Mouse (Mus musculus): ENCODE results near the gene Prss27. TPM values are rescaled to one million over a fixed set of nuclear protein-coding genes. Genes with fewer than 3 reads are reported as not detected.

The Prss27 gene
- polyA plus RNA-seq (2012; ENCODE audit: insufficient read depth, low replicate concordance), result not detected in 2 replicates

DNA sequence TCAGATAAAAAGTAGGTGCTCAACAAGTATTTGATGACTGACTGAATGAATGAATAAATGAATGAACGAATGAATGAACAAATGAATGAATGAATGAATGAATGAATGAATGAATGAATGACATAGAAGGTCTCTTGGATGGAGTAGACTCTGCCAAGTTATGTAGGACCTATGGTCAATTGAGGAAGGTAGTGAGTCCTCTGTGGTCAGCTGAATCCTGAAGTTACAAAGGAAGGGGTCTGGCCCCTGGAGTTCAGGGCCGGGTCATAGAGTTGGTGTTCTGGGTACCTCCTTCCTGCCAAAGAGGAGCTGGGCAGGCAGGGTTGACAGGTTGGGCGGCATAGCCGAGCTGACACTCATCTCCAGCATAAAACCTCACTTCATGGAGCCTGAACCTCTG is at the start of gene Prss27:
Gene Prss27, plus strand, starts transcription at position 301 of the 400 bp plus-strand sequence.
- no peaks in the 10 kb centered on the region for H3K36me3 ChIP-seq (replicated peaks; ENCODE audit: low read length)
- peaks cover 11% of the 10 kb centered on the region for H3K9me3 ChIP-seq
- no peak for TF ChIP-seq GATA1 (IDR thresholded peaks at IDR 0.05; ENCODE audit: borderline replicate concordance, low read length)
- TF ChIP-seq FLI1 (IDR thresholded peaks at IDR 0.05; ENCODE audit: low read length), result no peak
- peaks cover 4% of the 10 kb centered on the region; the same call in 1 of the 2 replicates for H3K4me1 ChIP-seq
- peaks cover 27% of the 10 kb centered on the region for H3K27me3 ChIP-seq (replicated peaks)
- no peak within 1 kb of the TSS for H3K4me3 ChIP-seq (replicated peaks)

DNA sequence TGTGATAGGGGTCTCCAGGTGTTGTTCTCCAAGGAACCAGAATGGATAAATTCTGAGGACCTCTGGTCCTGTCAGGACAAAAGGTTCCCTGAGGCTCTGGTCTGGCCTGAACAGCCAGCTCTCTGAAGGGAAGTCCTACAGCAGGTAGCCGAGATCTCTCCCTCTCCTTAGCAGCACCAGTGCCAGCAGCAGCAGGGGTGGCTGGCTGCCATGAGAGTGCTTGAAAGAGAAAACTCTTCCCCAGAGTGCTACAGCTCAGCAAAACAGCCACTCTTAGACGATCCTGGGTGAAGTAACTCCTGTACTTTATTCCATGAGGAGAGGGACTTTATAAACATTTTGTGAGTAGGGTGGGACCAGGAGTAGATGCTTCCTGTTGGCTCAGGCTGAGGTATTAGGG is 48.1 kb upstream of the Prss27 start:
- TF ChIP-seq GATA1 (IDR thresholded peaks at IDR 0.05; ENCODE audit: borderline replicate concordance, low read length), result no peak
- no peak for TF ChIP-seq FLI1 (IDR thresholded peaks at IDR 0.05; ENCODE audit: low read length)
- Histone ChIP-seq H3K4me1 (peaks cover 15% of the 10 kb centered on the region), H3K36me3 (replicated peaks; ENCODE audit: low read length) (no peaks in the 10 kb centered on the region), H3K4me3 (replicated peaks) (no peak overlapping the region), H3K27me3 (replicated peaks) (peaks cover 60% of the 10 kb centered on the region), H3K9me3 (no peaks in the 10 kb centered on the region)

DNA sequence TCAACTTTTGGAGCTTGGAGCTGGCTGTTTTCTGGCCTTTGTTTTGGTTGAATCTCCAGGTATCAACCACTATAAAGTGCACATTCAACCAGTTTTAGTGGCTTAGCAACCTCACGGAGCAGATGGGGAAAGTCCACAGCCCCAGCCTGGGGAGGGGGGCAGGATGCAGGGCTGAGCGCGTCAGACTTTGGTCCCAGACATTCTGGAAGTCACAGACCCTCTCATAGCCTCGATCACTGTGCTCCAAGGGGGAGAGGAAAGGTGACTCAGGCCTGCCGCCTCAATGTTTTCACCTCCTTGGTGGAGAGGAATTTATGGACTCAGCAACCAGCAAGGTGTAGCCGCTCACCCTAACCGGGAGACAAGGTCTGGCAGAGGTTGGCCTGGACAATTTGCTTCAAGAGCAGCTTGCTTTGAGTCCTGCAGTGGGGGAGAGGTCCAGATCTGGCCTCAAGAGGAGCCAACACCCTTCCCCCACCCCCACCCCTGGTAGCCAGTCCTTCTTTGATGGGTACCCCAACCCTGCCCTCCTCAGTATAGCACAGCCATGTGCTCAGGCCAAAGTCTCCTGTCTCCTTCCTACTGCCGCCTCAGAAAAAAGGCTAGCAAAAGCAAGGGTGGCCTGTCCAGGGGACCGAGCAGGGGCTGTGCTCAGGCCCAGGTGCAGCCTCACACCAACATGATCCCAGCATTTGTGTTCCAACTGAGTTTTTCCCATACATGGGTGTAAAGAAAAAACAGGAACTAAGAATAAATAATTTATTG is 45.0 kb upstream of the Prss27 start:
- Histone ChIP-seq H3K9me3 (no peaks in the 10 kb centered on the region), H3K4me1 (peaks cover 21% of the 10 kb centered on the region), H3K4me3 (replicated peaks) (peak overlapping the region; percentile 80), H3K27me3 (replicated peaks) (peaks cover 64% of the 10 kb centered on the region), H3K36me3 (replicated peaks; ENCODE audit: low read length) (no peaks in the 10 kb centered on the region)
- TF ChIP-seq FLI1 (IDR thresholded peaks at IDR 0.05; ENCODE audit: low read length), result no peak

DNA sequence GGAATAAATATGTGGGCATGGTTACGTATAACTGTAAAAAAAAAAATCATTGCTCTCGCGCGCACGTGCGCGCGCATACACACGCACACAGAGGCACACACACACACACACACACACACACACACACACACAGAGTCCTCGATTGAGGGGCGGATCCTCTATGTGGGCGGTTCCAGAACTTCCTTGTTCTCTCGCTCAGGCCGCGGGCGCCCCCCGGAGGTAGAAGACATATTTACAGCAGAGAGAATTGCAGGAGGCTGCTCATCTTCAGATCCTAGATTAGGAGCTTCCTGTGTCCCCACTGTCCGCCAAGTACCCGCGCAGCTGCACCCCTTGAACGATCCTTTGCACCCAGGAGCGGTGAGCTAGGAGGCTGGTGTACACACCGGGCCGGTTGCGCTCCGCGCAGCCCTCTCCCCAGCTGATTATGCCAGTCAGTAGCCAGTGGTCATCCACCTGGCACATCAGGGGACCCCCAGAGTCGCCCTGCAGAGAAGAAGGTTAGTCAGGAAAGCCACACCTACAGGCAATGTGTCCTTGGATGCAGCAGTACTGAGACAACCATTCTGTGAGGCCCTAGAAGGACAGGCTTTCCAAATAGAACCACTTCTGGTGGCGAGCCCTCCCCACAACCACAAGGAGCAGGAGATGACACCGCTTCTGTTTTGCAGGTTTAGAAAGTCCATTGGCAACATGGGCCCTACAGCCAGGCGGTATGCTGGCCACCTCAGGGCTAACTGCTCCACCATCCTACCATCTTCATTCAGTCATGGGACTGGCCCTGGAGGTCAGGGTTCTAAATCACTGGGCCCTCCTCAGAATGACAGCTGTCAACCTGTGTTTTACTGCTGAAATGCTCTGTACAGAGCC is 44.1 kb upstream of the Prss27 start:
- H3K4me1 ChIP-seq, result peaks cover 28% of the 10 kb centered on the region
- no peaks in the 10 kb centered on the region for H3K9me3 ChIP-seq
- H3K27me3 ChIP-seq (replicated peaks), result peaks cover 61% of the 10 kb centered on the region
- no peak for TF ChIP-seq FLI1 (IDR thresholded peaks at IDR 0.05; ENCODE audit: low read length)
- no peaks in the 10 kb centered on the region for H3K36me3 ChIP-seq (replicated peaks; ENCODE audit: low read length)
- peak overlapping the region; percentile 67 for H3K4me3 ChIP-seq (replicated peaks)

DNA sequence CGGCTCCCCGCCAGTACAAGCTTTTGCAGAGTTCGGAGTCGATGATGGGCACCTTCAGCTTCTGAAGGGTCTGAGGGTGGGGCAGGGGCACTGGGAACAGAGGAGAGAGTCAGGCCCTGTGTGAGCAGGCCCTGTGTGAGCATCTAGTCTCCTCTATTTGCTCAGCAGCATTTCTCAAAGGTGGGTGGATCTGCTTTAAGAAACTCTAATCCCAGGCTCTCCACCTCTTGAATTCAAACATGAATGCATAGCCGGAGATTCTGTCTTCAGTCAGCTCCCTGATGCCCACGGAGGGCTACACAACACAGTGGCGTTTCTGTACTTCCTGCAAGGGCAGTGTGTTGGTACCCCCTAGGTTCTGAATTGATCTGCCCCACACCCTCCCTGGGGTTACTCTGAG is 43.3 kb upstream of the Prss27 start:
- no peaks in the 10 kb centered on the region for H3K36me3 ChIP-seq (replicated peaks; ENCODE audit: low read length)
- peaks cover 64% of the 10 kb centered on the region for H3K27me3 ChIP-seq (replicated peaks)
- no peaks in the 10 kb centered on the region for H3K9me3 ChIP-seq
- peaks cover 34% of the 10 kb centered on the region for H3K4me1 ChIP-seq
- H3K4me3 ChIP-seq (replicated peaks), result no peak overlapping the region
- TF ChIP-seq GATA1 (IDR thresholded peaks at IDR 0.05; ENCODE audit: borderline replicate concordance, low read length) (no peak), FLI1 (IDR thresholded peaks at IDR 0.05; ENCODE audit: low read length) (no peak)

DNA sequence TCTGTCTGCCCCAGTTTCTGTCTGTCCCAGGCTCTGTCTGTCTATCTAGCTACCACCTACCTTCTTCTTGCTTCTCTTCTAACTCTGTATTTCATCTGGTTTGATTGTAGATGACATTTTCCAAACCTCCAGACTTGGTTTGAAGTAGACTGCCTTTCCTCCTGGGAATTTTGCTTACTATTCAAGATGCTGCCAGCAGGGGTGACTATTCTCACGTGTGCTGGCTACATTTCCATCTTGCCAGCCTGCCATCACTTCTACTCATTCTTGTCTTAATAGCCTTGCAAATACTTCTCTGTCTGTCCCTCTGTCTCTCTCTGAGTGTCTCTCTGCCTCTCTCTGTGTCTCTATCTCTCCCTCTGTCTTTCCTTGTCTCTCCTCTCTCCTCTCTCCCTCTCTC is 42.5 kb upstream of the Prss27 start:
- Histone ChIP-seq H3K4me1 (peaks cover 41% of the 10 kb centered on the region), H3K9me3 (no peaks in the 10 kb centered on the region), H3K4me3 (replicated peaks) (no peak overlapping the region), H3K27me3 (replicated peaks) (peaks cover 59% of the 10 kb centered on the region), H3K36me3 (replicated peaks; ENCODE audit: low read length) (no peaks in the 10 kb centered on the region)
- TF ChIP-seq FLI1 (IDR thresholded peaks at IDR 0.05; ENCODE audit: low read length) (no peak), GATA1 (IDR thresholded peaks at IDR 0.05; ENCODE audit: borderline replicate concordance, low read length) (no peak)

DNA sequence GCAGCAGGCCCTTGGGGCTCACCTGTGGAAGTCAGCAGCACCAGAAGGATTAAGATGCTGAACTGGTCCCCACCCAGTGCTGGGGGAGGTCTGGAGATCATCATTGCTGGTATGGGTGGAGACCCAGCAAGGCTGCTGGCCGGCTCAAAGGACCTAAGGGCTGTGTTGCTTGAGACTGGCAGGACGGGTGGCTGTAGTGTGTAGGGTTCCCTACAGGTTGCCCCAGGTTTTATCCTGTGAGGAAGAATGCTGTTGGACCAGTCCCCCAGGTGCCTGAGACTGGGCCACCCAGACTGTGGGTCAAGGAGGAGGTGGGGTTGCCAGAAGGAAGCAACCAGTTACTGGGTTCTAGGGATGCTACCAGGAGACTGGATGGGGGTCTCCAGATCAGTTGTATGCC is 40.0 kb upstream of the Prss27 start, which contains the start of gene Prss22:
Gene Prss22, minus strand, starts transcription at position 200 of the 400 bp plus-strand sequence.
- TF ChIP-seq FLI1 (IDR thresholded peaks at IDR 0.05; ENCODE audit: low read length) (no peak), GATA1 (IDR thresholded peaks at IDR 0.05; ENCODE audit: borderline replicate concordance, low read length) (no peak)
- H3K9me3 ChIP-seq, result no peaks in the 10 kb centered on the region
- H3K27me3 ChIP-seq (replicated peaks), result peaks cover 42% of the 10 kb centered on the region
- peak within 1 kb of the TSS; percentile 76 for H3K4me3 ChIP-seq (replicated peaks)
- H3K36me3 ChIP-seq (replicated peaks; ENCODE audit: low read length), result no peaks in the 10 kb centered on the region
- H3K4me1 ChIP-seq, result peaks cover 47% of the 10 kb centered on the region

DNA sequence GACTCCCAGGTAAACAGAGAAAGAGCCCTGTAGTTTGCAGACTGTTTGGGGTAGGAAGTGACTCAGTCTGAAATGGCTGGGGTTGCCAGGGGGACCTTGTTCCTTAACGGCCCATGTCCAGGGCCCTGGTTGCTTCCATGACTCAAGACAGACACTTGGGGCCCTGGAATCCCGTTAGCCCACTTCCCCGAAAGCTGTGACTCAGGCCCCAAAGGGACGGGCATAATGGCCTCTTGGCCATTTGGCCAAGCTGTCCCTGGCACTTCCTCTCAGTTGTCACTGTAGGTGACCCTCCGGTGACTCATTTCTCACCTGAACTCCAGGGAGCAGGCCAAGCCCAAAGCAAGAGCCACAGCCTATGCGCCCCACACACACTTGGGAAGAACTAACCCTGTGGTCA is 39.6 kb upstream of the Prss27 start:
- TF ChIP-seq FLI1 (IDR thresholded peaks at IDR 0.05; ENCODE audit: low read length) (no peak), GATA1 (IDR thresholded peaks at IDR 0.05; ENCODE audit: borderline replicate concordance, low read length) (no peak)
- Histone ChIP-seq H3K4me1 (peaks cover 42% of the 10 kb centered on the region), H3K9me3 (no peaks in the 10 kb centered on the region), H3K27me3 (replicated peaks) (peaks cover 41% of the 10 kb centered on the region), H3K4me3 (replicated peaks) (peak overlapping the region; percentile 31), H3K36me3 (replicated peaks; ENCODE audit: low read length) (no peaks in the 10 kb centered on the region)

DNA sequence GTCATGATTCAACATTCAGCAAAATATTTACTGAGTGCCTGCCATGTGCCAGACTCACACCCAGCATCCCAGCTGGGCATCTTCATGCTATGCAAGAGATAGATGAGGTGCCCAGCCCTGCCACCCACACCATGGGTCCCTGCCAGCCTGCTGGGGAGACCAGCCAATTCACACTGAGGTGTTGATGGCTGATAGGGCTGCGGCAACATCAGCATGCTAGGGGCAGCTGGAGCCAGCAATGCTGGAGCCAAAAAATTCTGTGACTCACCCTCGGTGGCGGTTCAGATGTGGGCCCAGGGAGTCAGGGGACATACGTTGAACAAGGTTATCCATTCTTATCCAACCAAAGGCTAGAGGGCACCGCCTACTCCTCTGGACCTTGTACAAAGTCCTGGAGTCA is 37.5 kb upstream of the Prss27 start:
- peaks cover 5% of the 10 kb centered on the region for H3K9me3 ChIP-seq
- H3K4me3 ChIP-seq (replicated peaks), result no peak overlapping the region
- no peak for TF ChIP-seq FLI1 (IDR thresholded peaks at IDR 0.05; ENCODE audit: low read length)
- no peak for TF ChIP-seq GATA1 (IDR thresholded peaks at IDR 0.05; ENCODE audit: borderline replicate concordance, low read length)
- H3K4me1 ChIP-seq, result peaks cover 33% of the 10 kb centered on the region
- no peaks in the 10 kb centered on the region for H3K36me3 ChIP-seq (replicated peaks; ENCODE audit: low read length)
- H3K27me3 ChIP-seq (replicated peaks), result peaks cover 34% of the 10 kb centered on the region

All from megakaryocyte, embryonic 14.5 days (primary cell).